Mouse (Mus musculus) effector memory CD4-positive, alpha-beta T cell, adult 5 months (primary cell): ENCODE measurements around the gene Bhlha9. TPM values are rescaled to one million over a fixed set of nuclear protein-coding genes. Genes with fewer than 3 reads are reported as not detected.

Experiments
- polyA plus RNA-seq: library from polyadenylated mRNA; unstranded; fragments of 100-300 nt; shearing (Covaris generic); gene quantifications from one replicate; pipeline ENCODE4 v1.2.1, GENCODE M21; 2017

The Bhlha9 gene
- polyA plus RNA-seq = not detected

GRCm38 (mm10) chr11:76671871-76672475, at the start of gene Bhlha9:
Bhlha9 (plus strand) TSS chr11:76672470.

GRCm38 (mm10) chr11:76679508-76679907, 7.2 kb downstream of the Bhlha9 start, which contains the start of gene Trarg1:
Trarg1 (plus strand) TSS chr11:76679808.

Other genes starting within 250 kb of the Bhlha9 start
- 70.5 TPM for gene Abr, start 50.2 kb upstream of the Bhlha9 start, polyA plus RNA-seq
- gene Trarg1, start 7.3 kb downstream of the Bhlha9 start, polyA plus RNA-seq = not detected
- 70.5 TPM for gene Gosr1, start 91.1 kb downstream of the Bhlha9 start, polyA plus RNA-seq
- gene Cpd, start 174.5 kb downstream of the Bhlha9 start, polyA plus RNA-seq = 2.8 TPM
- not detected for gene Tmigd1, start 229.7 kb downstream of the Bhlha9 start, polyA plus RNA-seq